Mouse (Mus musculus) G1E (cell line): Measurements from ENCODE around the gene Gfra1.

Experiments
- CTCF ChIP-seq: IDR thresholded peaks from 2 replicates; pipeline ENCODE4 v1.5.1; 2012; ENCODE audit warnings: low read depth, low read length, inconsistent platforms, mixed read lengths
- GATA1 ChIP-seq: IDR thresholded peaks from 2 replicates; pipeline ENCODE4 v1.6.1; 2012; ENCODE audit warnings: borderline replicate concordance, low read length, inconsistent platforms, mixed read lengths
- POLR2AphosphoS5 ChIP-seq: IDR thresholded peaks from 2 replicates; pipeline ENCODE4 v1.6.1; 2012; ENCODE audit warnings: low read depth, low read length, inconsistent platforms; ENCODE audit not compliant: insufficient replicate concordance

DNA sequence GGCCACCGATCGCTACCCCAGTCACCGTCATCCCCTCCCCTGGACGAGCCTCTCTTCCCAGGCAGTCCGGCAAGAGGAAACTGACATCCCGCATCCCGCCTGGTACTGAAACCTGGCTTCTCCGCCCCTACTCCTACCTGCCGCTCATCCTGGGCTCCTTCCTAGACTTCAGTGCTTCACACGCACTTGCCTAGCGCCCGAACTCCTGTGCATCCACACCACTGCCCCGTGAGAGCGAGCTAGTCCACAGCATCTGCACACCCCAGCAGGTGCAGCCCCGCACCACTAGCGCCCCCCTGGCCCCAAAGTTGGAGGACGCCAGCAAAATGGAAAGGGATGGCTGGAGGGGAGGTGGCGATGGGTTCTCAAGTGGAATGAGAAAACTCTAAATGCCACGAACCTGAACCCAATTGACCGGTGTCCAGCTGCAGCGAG, 631 bp downstream of the Gfra1 start:
- TF ChIP-seq GATA1 (no peak), CTCF (no peak), POLR2AphosphoS5 (no peak)
